Mouse (Mus musculus) lung, embryonic 16.5 days (tissue): ENCODE measurements around the gene Ap1g2. TPM values are rescaled to one million over a fixed set of nuclear protein-coding genes. Genes with fewer than 3 reads are reported as not detected.
A peak's percentile ranks its signal among the peaks of the same experiment; 100 is the strongest.

Experiments used
- ATAC-seq: fragments of 200-750 bp; cut with Nextera tagmentation; 2 replicates; pipeline ENCODE4 v1.8.0; 2017; ENCODE audit warnings: low read depth, mild to moderate bottlenecking, moderate library complexity
- H3K27ac ChIP-seq: fragments of 300-500 bp; sonication (generic); 2 replicates; pipeline ENCODE4 v1.5.1; 2014; ENCODE audit warnings: mild to moderate bottlenecking, control low read depth, low read length
- H3K27me3 ChIP-seq: fragments of 300-500 bp; sonication (generic); 2 replicates; pipeline ENCODE4 v1.6.1; 2014; ENCODE audit warnings: low read depth, low read length, mixed read lengths; ENCODE audit not compliant: control insufficient read depth, insufficient read depth
- H3K36me3 ChIP-seq: fragments of 300-500 bp; sonication (generic); 2 replicates; pipeline ENCODE4 v1.6.1; 2014; ENCODE audit warnings: low read length; ENCODE audit not compliant: control insufficient read depth, insufficient read depth
- H3K4me1 ChIP-seq: fragments of 300-500 bp; sonication (generic); replicated peaks from 2 replicates; pipeline ENCODE4 v1.6.1; 2014; ENCODE audit warnings: low read length, mixed read lengths; ENCODE audit not compliant: control insufficient read depth, insufficient read depth
- H3K4me2 ChIP-seq: fragments of 300-500 bp; sonication (generic); 2 replicates; pipeline ENCODE4 v1.6.1; 2014; ENCODE audit warnings: low read depth, low read length, control low read depth
- H3K4me3 ChIP-seq: fragments of 300-500 bp; sonication (generic); 2 replicates; pipeline ENCODE4 v1.5.1; 2014; ENCODE audit warnings: mild to moderate bottlenecking, low read length, control low read depth
- H3K9ac ChIP-seq: fragments of 300-500 bp; sonication (generic); 2 replicates; pipeline ENCODE4 v1.6.1; 2014; ENCODE audit warnings: low read length, control low read depth
- H3K9me3 ChIP-seq: fragments of 300-500 bp; sonication (generic); 2 replicates; pipeline ENCODE4 v1.6.1; 2016; ENCODE audit warnings: low read length; ENCODE audit not compliant: control insufficient read depth
- WGBS: fragments of 180-500 bp; shearing (Covaris S2); extraction: QIAGEN DNeasy Blood & Tissue Kit; methylation state at CpG from one replicate; pipeline ENCODE4 v1.1.7; 2014; 5-methylcytosine and 5-hydroxymethylcytosine counted together
- polyA plus RNA-seq: library from polyadenylated mRNA; unstranded; fragments of >200 nt; fragmentation: Nextera tagmentation; extraction: Ambion mirVana; gene quantifications from 2 replicates; pipeline ENCODE4 v1.2.1, GENCODE M21; 2015

Ap1g2 gene
- polyA plus RNA-seq, 1 experiment from 2014 or later: 23.2 TPM

DNA sequence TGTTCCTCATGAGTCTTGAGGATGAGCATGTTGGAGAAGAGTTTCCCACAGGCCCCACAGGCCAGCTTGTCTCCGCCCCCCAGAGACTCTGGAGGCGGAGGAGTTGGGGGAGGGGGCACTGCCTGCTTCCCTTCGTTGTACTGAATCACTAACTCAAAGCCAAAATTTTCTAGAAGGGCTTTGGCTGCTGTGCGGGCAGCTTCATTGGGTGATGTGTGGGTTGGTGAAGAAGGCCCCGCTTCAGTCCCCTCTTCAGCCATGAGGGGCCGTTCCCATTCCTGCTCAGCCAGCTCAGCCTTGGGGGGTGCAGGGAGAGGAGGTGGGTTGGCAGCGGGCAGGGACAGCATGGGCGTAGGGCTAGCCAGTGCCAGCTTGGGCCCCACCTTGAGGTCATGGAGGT lies 40.4 kb downstream of the Ap1g2 start:
- Histone ChIP-seq H3K27me3 (no peaks in the 10 kb centered on the region), H3K27ac (no peak overlapping the region), H3K4me2 (no peak overlapping the region), H3K4me1 (peaks cover 3% of the 10 kb centered on the region), H3K4me3 (no peak overlapping the region), H3K9me3 (no peaks in the 10 kb centered on the region), H3K36me3 (peaks cover 2% of the 10 kb centered on the region; the same call in 1 of the 2 replicates), H3K9ac (no peak overlapping the region)
- no peak for ATAC-seq
- WGBS: 86% methylated on average over 8 of the region's 8 CpGs

DNA sequence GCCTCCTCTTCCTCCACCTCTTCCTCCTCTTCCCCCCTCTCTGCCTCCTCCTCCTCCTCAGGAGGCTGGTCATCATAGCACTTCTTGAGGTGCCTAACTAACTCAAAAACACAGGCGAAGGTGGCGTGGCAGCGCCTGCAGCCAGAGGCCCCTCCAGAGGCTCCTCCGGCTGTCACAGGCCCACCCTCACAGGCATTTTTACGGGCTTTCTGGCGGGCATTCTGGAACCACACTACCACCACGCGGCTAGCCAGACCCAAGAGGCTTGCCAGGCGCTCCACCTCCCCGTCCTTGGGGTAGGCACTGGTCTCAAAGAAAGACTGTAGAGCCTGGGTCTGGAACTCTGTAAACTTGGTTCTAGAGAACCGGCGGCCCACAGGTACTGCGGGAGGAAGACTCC lies 41.0 kb downstream of the Ap1g2 start:
- Histone ChIP-seq H3K9me3 (no peaks in the 10 kb centered on the region), H3K4me2 (no peak overlapping the region), H3K4me1 (peaks cover 3% of the 10 kb centered on the region), H3K36me3 (peaks cover 2% of the 10 kb centered on the region; the same call in 1 of the 2 replicates), H3K27me3 (no peaks in the 10 kb centered on the region), H3K27ac (no peak overlapping the region), H3K9ac (no peak overlapping the region), H3K4me3 (no peak overlapping the region)
- no peak for ATAC-seq
- 81% methylated on average over 13 of the region's 13 CpGs for WGBS

DNA sequence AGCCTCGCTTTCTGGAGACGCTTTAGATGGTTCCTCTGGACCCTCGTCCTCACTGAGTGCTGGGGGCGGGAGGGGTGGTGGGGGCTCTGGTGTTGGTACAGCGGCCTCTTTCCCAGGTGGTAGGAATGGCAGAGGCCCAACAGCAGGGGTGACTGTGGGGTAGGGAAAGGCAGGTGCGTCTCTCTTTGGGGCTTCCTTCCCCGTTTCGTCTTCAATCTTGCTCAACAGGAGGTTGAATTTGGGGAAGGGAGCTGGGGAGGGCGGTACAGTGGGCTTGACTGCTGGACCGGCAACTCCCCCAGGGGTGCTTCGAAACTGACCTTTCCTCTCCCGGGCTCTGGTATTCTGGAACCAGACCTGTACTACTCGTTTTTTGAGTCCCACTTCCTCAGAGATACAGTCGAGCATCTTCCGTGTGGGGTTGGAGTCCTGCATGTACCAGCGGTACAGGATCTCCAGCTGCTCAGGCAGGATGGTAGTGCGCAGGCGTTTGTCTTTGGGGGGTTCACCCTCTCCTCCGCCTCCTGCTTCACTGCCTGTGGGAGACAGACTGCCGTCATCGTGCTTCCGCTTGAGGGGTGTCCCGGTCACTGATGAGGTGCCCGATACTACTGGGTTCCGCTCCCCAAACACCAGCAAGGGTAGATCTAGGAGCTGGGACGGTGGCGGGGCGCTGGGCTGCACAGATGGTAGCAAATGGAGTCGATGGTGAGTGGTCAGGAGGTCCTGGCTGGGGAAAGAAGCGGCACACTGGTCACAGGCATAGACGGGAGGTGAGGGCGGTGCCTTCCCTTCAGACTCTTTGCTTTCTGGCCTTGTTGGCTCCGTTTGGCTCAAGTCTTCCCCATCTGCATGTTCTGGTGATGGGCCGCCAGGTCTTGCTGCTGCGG lies 41.7 kb downstream of the Ap1g2 start:
- H3K4me2 ChIP-seq: no peak overlapping the region
- WGBS: 67% methylated on average over 35 of the region's 35 CpGs
- H3K9me3 ChIP-seq: no peaks in the 10 kb centered on the region
- peaks cover 2% of the 10 kb centered on the region; the same call in 1 of the 2 replicates for H3K36me3 ChIP-seq
- H3K27me3 ChIP-seq: no peaks in the 10 kb centered on the region
- H3K9ac ChIP-seq: no peak overlapping the region
- H3K27ac ChIP-seq: no peak overlapping the region
- no peak overlapping the region for H3K4me3 ChIP-seq
- ATAC-seq: no peak
- H3K4me1 ChIP-seq: peaks cover 3% of the 10 kb centered on the region

DNA sequence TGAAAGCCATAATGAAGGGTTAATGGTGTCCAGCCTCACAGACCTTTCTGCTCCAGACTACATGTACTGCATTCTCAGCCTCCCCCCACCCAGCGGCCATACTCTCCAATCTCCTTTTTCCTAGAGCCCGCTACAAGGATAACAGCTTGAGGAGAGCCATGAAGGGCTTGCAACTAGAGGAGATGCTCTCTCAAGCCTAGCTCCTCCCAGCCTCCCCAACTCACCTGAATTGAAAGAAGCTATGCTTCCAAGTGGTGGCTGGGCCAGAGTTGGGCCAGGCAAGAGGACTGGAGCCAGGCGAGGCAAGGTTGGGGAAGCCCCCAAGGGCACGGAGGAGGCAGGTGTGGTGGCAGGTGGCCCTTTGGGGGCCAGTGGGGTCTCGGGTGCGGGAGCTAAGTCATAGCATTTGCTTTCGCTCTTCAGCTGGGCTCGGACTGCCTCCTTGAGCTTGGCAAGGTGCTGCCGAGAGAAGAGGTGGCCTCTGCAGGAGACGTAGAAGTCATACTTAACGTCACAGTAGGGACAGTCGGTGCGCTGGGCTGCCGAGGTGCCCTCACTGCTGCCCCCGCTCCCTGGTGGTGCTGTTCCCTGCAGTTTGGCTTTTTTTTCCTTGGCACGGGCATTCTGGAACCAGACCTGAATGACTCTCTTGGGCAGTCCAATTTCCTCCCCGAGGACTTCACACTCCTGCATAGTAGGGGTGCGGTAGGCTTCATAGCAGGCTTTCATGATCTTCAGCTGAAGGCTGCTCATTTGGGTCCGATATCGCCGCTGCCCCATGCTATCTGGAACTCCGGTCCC lies 42.6 kb downstream of the Ap1g2 start:
- H3K4me3 ChIP-seq: no peak overlapping the region
- no peak for ATAC-seq
- H3K36me3 ChIP-seq: peaks cover 2% of the 10 kb centered on the region; the same call in 1 of the 2 replicates
- H3K9ac ChIP-seq: no peak overlapping the region
- H3K27me3 ChIP-seq: no peaks in the 10 kb centered on the region
- 81% methylated on average over 22 of the region's 22 CpGs for WGBS
- no peaks in the 10 kb centered on the region for H3K9me3 ChIP-seq
- no peak overlapping the region for H3K4me2 ChIP-seq
- peaks cover 3% of the 10 kb centered on the region for H3K4me1 ChIP-seq
- H3K27ac ChIP-seq: no peak overlapping the region

DNA sequence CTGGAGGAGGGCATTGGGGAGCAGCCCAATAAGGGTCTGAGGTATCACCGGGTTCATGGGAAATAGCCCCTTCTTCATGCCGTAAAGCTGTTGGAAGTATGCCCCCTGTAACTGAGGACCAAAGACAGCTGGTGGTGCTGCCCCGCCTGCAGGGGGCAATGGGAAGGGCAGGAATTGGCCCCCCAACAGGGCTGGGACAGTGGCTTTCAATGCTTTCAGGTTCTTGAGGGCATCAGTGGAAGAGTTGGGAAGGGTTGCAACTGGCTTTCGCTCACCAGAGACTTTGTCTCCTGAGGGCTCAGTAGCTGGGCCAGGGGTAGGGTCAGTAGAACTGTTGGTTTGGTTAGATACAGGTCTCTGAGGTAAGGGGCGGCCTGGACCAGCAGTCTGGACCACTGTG lies 43.3 kb downstream of the Ap1g2 start:
- Histone ChIP-seq H3K9me3 (no peaks in the 10 kb centered on the region), H3K27me3 (no peaks in the 10 kb centered on the region), H3K36me3 (peaks cover 2% of the 10 kb centered on the region; the same call in 1 of the 2 replicates), H3K4me3 (no peak overlapping the region), H3K4me1 (peaks cover 3% of the 10 kb centered on the region), H3K9ac (no peak overlapping the region), H3K4me2 (no peak overlapping the region), H3K27ac (no peak overlapping the region)
- 84% methylated on average over 5 of the region's 5 CpGs for WGBS
- ATAC-seq: no peak

DNA sequence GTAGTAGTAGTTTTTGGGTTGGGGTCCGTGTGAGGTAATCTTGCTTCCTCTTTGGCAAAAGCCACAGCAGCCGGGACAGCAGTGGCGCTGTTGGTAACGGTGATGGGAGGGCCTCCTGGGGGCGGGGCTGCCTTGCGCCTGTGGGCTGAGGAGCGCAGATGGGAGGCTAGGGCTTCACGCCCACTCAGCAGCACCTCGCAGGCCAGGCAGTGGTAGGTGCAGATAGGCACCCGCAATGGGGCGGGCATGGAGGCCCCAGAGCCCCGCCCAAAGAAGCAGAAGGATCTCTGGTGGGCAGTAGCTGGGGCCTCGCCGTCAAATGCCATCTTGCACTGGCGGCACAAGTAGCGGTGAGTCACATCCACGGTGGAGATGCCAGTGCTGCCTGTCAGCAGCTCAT lies 43.8 kb downstream of the Ap1g2 start:
- Histone ChIP-seq H3K9me3 (no peaks in the 10 kb centered on the region), H3K27ac (no peak overlapping the region), H3K36me3 (peaks cover 2% of the 10 kb centered on the region; the same call in 1 of the 2 replicates), H3K4me1 (peaks cover 3% of the 10 kb centered on the region), H3K4me2 (peak overlapping the region; percentile 28), H3K27me3 (no peaks in the 10 kb centered on the region), H3K9ac (no peak overlapping the region), H3K4me3 (no peak overlapping the region)
- ATAC-seq: peak; percentile 77
- 11% methylated on average over 17 of the region's 17 CpGs for WGBS

DNA sequence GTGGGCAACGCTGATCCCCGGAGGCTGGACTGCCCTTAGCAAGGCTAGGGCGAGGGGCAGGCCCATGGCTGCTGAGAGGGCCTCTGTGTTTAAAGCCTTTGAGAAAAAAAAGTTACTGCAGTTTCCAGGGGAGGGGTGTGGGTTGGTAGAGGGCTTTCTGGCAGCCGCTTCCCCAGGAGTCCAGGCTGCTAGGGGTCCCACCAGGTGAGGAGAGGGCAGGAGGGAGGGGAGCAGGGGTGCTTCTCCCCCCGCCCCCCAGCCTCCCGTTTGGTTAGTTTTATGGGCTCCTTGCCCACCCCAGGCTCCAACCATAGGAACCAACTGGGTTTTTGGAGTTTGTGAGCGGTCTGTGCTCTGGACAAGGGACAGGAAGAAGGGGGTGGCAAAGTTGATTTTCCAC lies 44.5 kb downstream of the Ap1g2 start:
- Histone ChIP-seq H3K9me3 (no peaks in the 10 kb centered on the region), H3K9ac (no peak overlapping the region), H3K4me2 (no peak overlapping the region), H3K27me3 (no peaks in the 10 kb centered on the region), H3K27ac (no peak overlapping the region), H3K4me1 (peaks cover 3% of the 10 kb centered on the region), H3K36me3 (peaks cover 2% of the 10 kb centered on the region; the same call in 1 of the 2 replicates), H3K4me3 (no peak overlapping the region)
- ATAC-seq: no peak
- WGBS: 45% methylated on average over 7 of the region's 7 CpGs

DNA sequence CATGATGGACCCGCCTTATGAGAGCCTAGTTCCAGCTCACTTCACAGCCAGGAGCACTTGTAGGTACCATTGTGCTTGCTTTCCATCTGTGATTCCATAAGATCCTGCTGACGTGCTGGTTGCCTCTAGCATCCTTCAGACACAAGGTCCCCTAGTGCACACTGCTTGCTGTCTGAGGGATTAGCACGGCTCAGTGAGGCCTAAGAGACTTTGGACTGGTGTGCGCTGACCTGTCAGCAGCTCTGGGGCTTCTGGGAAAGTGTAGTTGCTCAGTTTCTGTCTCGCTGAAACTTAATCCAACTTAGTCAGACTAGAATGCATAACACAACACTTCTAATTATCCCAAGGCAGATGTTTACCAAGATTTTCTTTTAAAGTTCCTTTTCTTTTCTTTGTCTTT lies 46.5 kb downstream of the Ap1g2 start:
- no peak overlapping the region for H3K4me3 ChIP-seq
- H3K27ac ChIP-seq: no peak overlapping the region
- no peak overlapping the region for H3K9ac ChIP-seq
- no peak overlapping the region for H3K4me2 ChIP-seq
- ATAC-seq: no peak
- H3K27me3 ChIP-seq: no peaks in the 10 kb centered on the region
- WGBS: 64% methylated on average over 5 of the region's 5 CpGs
- peaks cover 3% of the 10 kb centered on the region for H3K4me1 ChIP-seq
- H3K36me3 ChIP-seq: no peaks in the 10 kb centered on the region
- no peaks in the 10 kb centered on the region for H3K9me3 ChIP-seq

DNA sequence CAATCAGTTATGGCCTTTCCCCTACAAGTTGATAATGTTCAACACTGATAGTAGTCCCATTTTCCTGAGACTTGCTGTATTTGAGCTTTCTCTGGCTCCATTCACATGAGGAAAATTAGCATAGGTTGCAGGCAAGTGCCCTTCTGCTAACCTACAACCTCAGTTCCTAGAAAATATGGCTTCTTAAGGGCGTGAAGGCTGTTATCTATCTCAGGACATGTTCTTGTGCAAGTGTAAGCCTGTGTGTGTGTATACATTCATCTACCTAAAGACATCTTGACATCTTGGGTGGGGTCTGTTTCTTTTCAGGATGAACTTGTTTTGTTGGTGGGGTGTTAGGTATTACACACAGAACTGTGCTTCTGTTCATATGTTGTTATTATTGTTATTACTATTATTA lies 47.4 kb downstream of the Ap1g2 start:
- H3K27me3 ChIP-seq: no peaks in the 10 kb centered on the region
- ATAC-seq: no peak
- H3K9ac ChIP-seq: no peak overlapping the region
- no peak overlapping the region for H3K4me2 ChIP-seq
- H3K27ac ChIP-seq: no peak overlapping the region
- 75% methylated on average over 1 of the region's 1 CpGs for WGBS
- H3K4me1 ChIP-seq: peaks cover 3% of the 10 kb centered on the region
- no peaks in the 10 kb centered on the region for H3K36me3 ChIP-seq
- no peak overlapping the region for H3K4me3 ChIP-seq
- no peaks in the 10 kb centered on the region for H3K9me3 ChIP-seq
